Mouse (Mus musculus) forebrain, embryonic 14.5 days (tissue): Measurements from ENCODE around the gene Ttyh1. TPM values are rescaled to one million over a fixed set of nuclear protein-coding genes. Genes with fewer than 3 reads are reported as not detected.
A peak's percentile ranks its signal among the peaks of the same experiment; 100 is the strongest.

Experiments
- ATAC-seq: fragments of 200-750 bp; cut with Nextera tagmentation; 2 replicates; pipeline ENCODE4 v1.8.0; 2017; ENCODE audit warnings: mild to moderate bottlenecking, moderate library complexity
- DNase-seq: peaks from one replicate; pipeline ENCODE4 v3.0.0-alpha.2; 2015; ENCODE audit warnings: low spot score
- H3K27ac ChIP-seq: fragments of 300-500 bp; sonication (generic); 2 replicates; pipeline ENCODE4 v1.5.1; 2014; ENCODE audit warnings: low read depth, mild to moderate bottlenecking, control low read depth, low read length, moderate library complexity
- H3K27me3 ChIP-seq: fragments of 300-500 bp; sonication (generic); replicated peaks from 2 replicates; pipeline ENCODE4 v1.6.1; 2014; ENCODE audit warnings: low read length, control low read depth, mixed read lengths; ENCODE audit not compliant: control insufficient read depth, insufficient read depth
- H3K36me3 ChIP-seq: fragments of 300-500 bp; sonication (generic); 2 replicates; pipeline ENCODE4 v1.6.1; 2014; ENCODE audit warnings: low read length, control low read depth; ENCODE audit not compliant: control insufficient read depth, insufficient read depth
- H3K4me1 ChIP-seq: fragments of 300-500 bp; sonication (generic); 2 replicates; pipeline ENCODE4 v1.6.1; 2014; ENCODE audit warnings: antibody characterized with exemption, low read length, control low read depth; ENCODE audit not compliant: control insufficient read depth, insufficient read depth
- H3K4me2 ChIP-seq: fragments of 300-500 bp; sonication (generic); 2 replicates; pipeline ENCODE4 v1.6.1; 2014; ENCODE audit warnings: mild to moderate bottlenecking, control low read depth, low read length
- H3K4me3 ChIP-seq: fragments of 300-500 bp; sonication (generic); 2 replicates; pipeline ENCODE4 v1.5.1; 2014; ENCODE audit warnings: low read depth, low read length, control low read depth
- H3K9ac ChIP-seq: fragments of 300-500 bp; sonication (generic); 2 replicates; pipeline ENCODE4 v1.6.1; 2014; ENCODE audit warnings: mild to moderate bottlenecking, low read length, control low read depth, moderate library complexity
- H3K9me3 ChIP-seq: fragments of 300-500 bp; sonication (generic); replicated peaks from 2 replicates; pipeline ENCODE4 v1.6.1; 2016; ENCODE audit warnings: low read length, control low read depth, mixed read lengths; ENCODE audit not compliant: control insufficient read depth
- WGBS: fragments of 180-500 bp; shearing (Covaris S2); extraction: QIAGEN DNeasy Blood & Tissue Kit; methylation state at CpG from one replicate; pipeline ENCODE4 v1.1.7; 2014; 5-methylcytosine and 5-hydroxymethylcytosine counted together
- polyA plus RNA-seq: library from polyadenylated mRNA; unstranded; fragments of >200 nt; fragmentation: Nextera tagmentation; extraction: Ambion mirVana; gene quantifications from 2 replicates; pipeline ENCODE4 v1.2.1, GENCODE M21; 2014

Ttyh1 gene
- polyA plus RNA-seq, 1 experiment from 2014 or later = 61.6 TPM

GRCm38 (mm10) chr7:4117050-4117814, 2.0 kb upstream of the Ttyh1 start:
- Histone ChIP-seq H3K27ac (no peak overlapping the region), H3K4me2 (no peak overlapping the region), H3K4me3 (no peak overlapping the region), H3K9ac (no peak overlapping the region), H3K27me3 (no peaks in the 10 kb centered on the region), H3K4me1 (peaks cover 21% of the 10 kb centered on the region), H3K36me3 (no peaks in the 10 kb centered on the region), H3K9me3 (no peaks in the 10 kb centered on the region)
- DNase-seq (no peak), ATAC-seq (no peak)
- 62% methylated on average over 8 of the region's 8 CpGs for WGBS

GRCm38 (mm10) chr7:4119976-4120921, 1.0 kb downstream of the Ttyh1 start:
- no peaks in the 10 kb centered on the region for H3K9me3 ChIP-seq
- WGBS = 2% methylated on average over 17 of the region's 19 CpGs
- DNase-seq (peak; percentile 75), ATAC-seq (peak; percentile 7)
- H3K9ac ChIP-seq = peak overlapping the region; percentile 94
- peak overlapping the region; percentile 84 for H3K4me3 ChIP-seq
- no peaks in the 10 kb centered on the region for H3K27me3 ChIP-seq
- H3K4me2 ChIP-seq = peak overlapping the region; percentile 75
- H3K4me1 ChIP-seq = peaks cover 44% of the 10 kb centered on the region
- H3K36me3 ChIP-seq = 0 out of 2 replicates have a peak, but pooled peaks cover 6% of the 10 kb centered on the region
- H3K27ac ChIP-seq = peak overlapping the region; percentile 84

- 19% methylated on average over 11 of the region's 11 CpGs for WGBS
- Histone ChIP-seq H3K9me3 (no peaks in the 10 kb centered on the region), H3K9ac (peak overlapping the region; percentile 94), H3K36me3 (peaks cover 24% of the 10 kb centered on the region), H3K27me3 (no peaks in the 10 kb centered on the region), H3K4me2 (peak overlapping the region; percentile 75), H3K4me3 (peak overlapping the region; percentile 84), H3K4me1 (peaks cover 47% of the 10 kb centered on the region), H3K27ac (peak overlapping the region; percentile 84)
- DNase-seq (peak; percentile 20), ATAC-seq (no peak)
These were observed 3.0 kb downstream of the Ttyh1 start for GRCm38 (mm10) chr7:4122076-4122768.

- no peaks in the 10 kb centered on the region for H3K9me3 ChIP-seq
- no peak overlapping the region for H3K4me3 ChIP-seq
- H3K27me3 ChIP-seq = no peaks in the 10 kb centered on the region
- peaks cover 30% of the 10 kb centered on the region for H3K36me3 ChIP-seq
- peak overlapping the region; percentile 94 for H3K9ac ChIP-seq
- peak overlapping the region; percentile 84 for H3K27ac ChIP-seq
- no peak for ATAC-seq
- peak overlapping the region; percentile 75 for H3K4me2 ChIP-seq
- peak; percentile 26 for DNase-seq
- WGBS = 48% methylated on average over 10 of the region's 10 CpGs
- H3K4me1 ChIP-seq = peaks cover 47% of the 10 kb centered on the region
These were observed 3.6 kb downstream of the Ttyh1 start for GRCm38 (mm10) chr7:4122783-4123182.

- Histone ChIP-seq H3K27ac (peak overlapping the region; percentile 84), H3K4me3 (no peak overlapping the region), H3K27me3 (no peaks in the 10 kb centered on the region), H3K9ac (no peak overlapping the region; the same call in 1 of the 2 replicates), H3K36me3 (peaks cover 39% of the 10 kb centered on the region), H3K4me2 (peak overlapping the region; percentile 75), H3K4me1 (peaks cover 46% of the 10 kb centered on the region), H3K9me3 (no peaks in the 10 kb centered on the region)
- whole genome bisulfite sequencing = 0% methylated on average over 1 of the region's 1 CpGs
- peak; percentile 94 for DNase-seq
- peak; percentile 72 for ATAC-seq
These were observed 4.5 kb downstream of the Ttyh1 start for GRCm38 (mm10) chr7:4123732-4124131.

- Histone ChIP-seq H3K9me3 (no peaks in the 10 kb centered on the region), H3K4me1 (peaks cover 42% of the 10 kb centered on the region), H3K4me2 (peak overlapping the region; percentile 75), H3K36me3 (peaks cover 45% of the 10 kb centered on the region), H3K9ac (peak overlapping the region; percentile 55; the same call in 1 of the 2 replicates), H3K4me3 (peak overlapping the region; percentile 22), H3K27me3 (no peaks in the 10 kb centered on the region), H3K27ac (peak overlapping the region; percentile 84)
- 0% methylated on average over 10 of the region's 10 CpGs for WGBS
- DNase-seq = peak; percentile 98
- peak; percentile 79 for ATAC-seq
These were observed 5.1 kb downstream of the Ttyh1 start for GRCm38 (mm10) chr7:4124315-4124759.

GRCm38 (mm10) chr7:4124856-4125255, 5.6 kb downstream of the Ttyh1 start:
- no peak for DNase-seq
- no peak for ATAC-seq
- Histone ChIP-seq H3K9ac (peak overlapping the region; percentile 55), H3K27me3 (no peaks in the 10 kb centered on the region), H3K4me2 (peak overlapping the region; percentile 75), H3K4me3 (peak overlapping the region; percentile 22; the same call in 1 of the 2 replicates), H3K36me3 (peaks cover 50% of the 10 kb centered on the region), H3K9me3 (no peaks in the 10 kb centered on the region), H3K27ac (peak overlapping the region; percentile 84), H3K4me1 (peaks cover 42% of the 10 kb centered on the region)
- WGBS = 2% methylated on average over 5 of the region's 5 CpGs

GRCm38 (mm10) chr7:4125306-4125705, 6.1 kb downstream of the Ttyh1 start:
- Histone ChIP-seq H3K27ac (peak overlapping the region; percentile 84), H3K9ac (peak overlapping the region; percentile 55), H3K36me3 (peaks cover 54% of the 10 kb centered on the region), H3K27me3 (no peaks in the 10 kb centered on the region), H3K4me1 (peaks cover 39% of the 10 kb centered on the region), H3K4me3 (no peak overlapping the region), H3K4me2 (peak overlapping the region; percentile 75), H3K9me3 (no peaks in the 10 kb centered on the region)
- WGBS = 19% methylated on average over 9 of the region's 9 CpGs
- no peak for ATAC-seq
- DNase-seq = no peak
